Mouse (Mus musculus) thymus, postnatal 4 days (tissue): Measurements from ENCODE around the gene Arhgap19.

ENCODE experiments used
- DNase-seq: peaks from one replicate; pipeline ENCODE4 v3.0.0; 2021

Arhgap19 gene

GRCm38 (mm10) chr19:41801742-41802369, at the start of gene Arhgap19:
Gene Arhgap19 (minus strand): TSS chr19:41802047.
- peak; percentile 91 for DNase-seq

- DNase-seq, result no peak
Measured at GRCm38 (mm10) chr19:41850719-41851543, 49.1 kb upstream of the Arhgap19 start.

- no peak for DNase-seq
Measured at GRCm38 (mm10) chr19:41850021-41850718, 48.3 kb upstream of the Arhgap19 start.

- peak; percentile 91 for DNase-seq
Measured at GRCm38 (mm10) chr19:41847992-41848851, 46.4 kb upstream of the Arhgap19 start, which contains the start of gene Frat2. Gene Frat2 (minus strand): TSS chr19:41848132.

GRCm38 (mm10) chr19:41847614-41847991, 45.8 kb upstream of the Arhgap19 start:
- peak; percentile 78 for DNase-seq

- DNase-seq, result peak; percentile 67
Measured at GRCm38 (mm10) chr19:41847091-41847581, 45.3 kb upstream of the Arhgap19 start.

- no peak for DNase-seq
Measured at GRCm38 (mm10) chr19:41846366-41847090, 44.7 kb upstream of the Arhgap19 start.

GRCm38 (mm10) chr19:41844345-41844744, 42.5 kb upstream of the Arhgap19 start:
- peak; percentile 49 for DNase-seq

GRCm38 (mm10) chr19:41842706-41843105, 40.9 kb upstream of the Arhgap19 start:
- DNase-seq, result no peak

- no peak for DNase-seq
Measured at GRCm38 (mm10) chr19:41842196-41842595, 40.3 kb upstream of the Arhgap19 start.

GRCm38 (mm10) chr19:41841105-41841750, 39.4 kb upstream of the Arhgap19 start:
- no peak for DNase-seq

- no peak for DNase-seq
Measured at GRCm38 (mm10) chr19:41839685-41840084, 37.8 kb upstream of the Arhgap19 start.

GRCm38 (mm10) chr19:41838808-41839207, 37.0 kb upstream of the Arhgap19 start:
- no peak for DNase-seq

- no peak for DNase-seq
Measured at GRCm38 (mm10) chr19:41837917-41838261, 36.0 kb upstream of the Arhgap19 start.

- no peak for DNase-seq
Measured at GRCm38 (mm10) chr19:41837194-41837916, 35.5 kb upstream of the Arhgap19 start.

- no peak for DNase-seq
Measured at GRCm38 (mm10) chr19:41836719-41837118, 34.9 kb upstream of the Arhgap19 start.

- DNase-seq, result peak; percentile 54
Measured at GRCm38 (mm10) chr19:41835816-41836215, 34.0 kb upstream of the Arhgap19 start.

- DNase-seq, result no peak
Measured at GRCm38 (mm10) chr19:41835407-41835806, 33.6 kb upstream of the Arhgap19 start.

GRCm38 (mm10) chr19:41832501-41833201, 30.8 kb upstream of the Arhgap19 start:
- DNase-seq, result no peak
